Mouse (Mus musculus) adrenal gland, postnatal 36 days (tissue): ENCODE data around the gene Myh14. TPM values are rescaled to one million over a fixed set of nuclear protein-coding genes. Genes with fewer than 3 reads are reported as not detected.

Experiments
- DNase-seq, 2 experiments: peaks; one replicate each; pipeline ENCODE4 v3.0.0; 2021; ENCODE audit warnings: mixed read lengths in 1 of 2
- total RNA-seq, 2 experiments: library from RNA; stranded (reverse); gene quantifications; 2 replicates each; pipeline ENCODE4 v1.2.3; 2021

Myh14 gene
- total RNA-seq, 2 experiments from 2014 or later = 3.0 to 4.9 TPM

DNA sequence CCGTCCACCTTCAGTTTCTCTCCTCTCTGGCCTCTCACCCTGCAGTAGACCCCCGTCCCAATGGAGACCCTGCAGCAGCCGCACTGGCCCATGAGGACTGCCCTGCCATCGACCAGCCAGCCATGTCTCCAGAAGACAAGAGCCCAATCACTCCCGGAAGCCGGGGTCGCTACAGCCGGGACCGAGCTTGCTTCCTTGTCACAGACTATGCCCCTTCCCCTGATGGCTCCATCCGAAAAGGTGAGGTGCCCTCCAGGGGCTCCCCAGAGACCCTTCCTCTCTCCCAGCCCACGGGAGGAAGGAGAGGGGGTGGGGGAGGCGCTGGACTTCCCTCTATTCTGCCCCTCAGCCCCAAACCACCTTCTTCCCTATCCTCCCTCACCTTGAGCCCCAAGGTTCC lies 72.3 kb downstream of the Myh14 start:
- DNase-seq = no peak

DNA sequence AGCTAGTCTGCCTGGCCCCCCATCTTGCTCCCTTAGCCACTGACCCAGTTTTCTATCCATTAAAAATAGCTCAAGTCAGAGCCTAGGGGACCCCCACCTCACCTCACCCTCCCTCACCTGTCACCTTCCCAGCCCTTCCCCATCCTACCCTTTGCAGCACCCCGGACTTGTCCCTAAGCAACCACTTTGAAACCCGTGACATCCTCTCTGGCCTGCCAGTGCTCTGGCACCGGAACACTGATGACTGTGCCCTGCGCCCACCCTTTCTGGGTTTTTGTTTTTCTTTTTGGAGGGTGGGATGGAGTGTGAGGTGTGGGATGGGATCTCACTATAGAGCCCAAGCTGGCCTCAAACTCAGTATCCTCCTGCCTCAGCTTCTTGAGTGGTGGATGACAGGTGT lies 73.0 kb downstream of the Myh14 start:
- no peak for DNase-seq

DNA sequence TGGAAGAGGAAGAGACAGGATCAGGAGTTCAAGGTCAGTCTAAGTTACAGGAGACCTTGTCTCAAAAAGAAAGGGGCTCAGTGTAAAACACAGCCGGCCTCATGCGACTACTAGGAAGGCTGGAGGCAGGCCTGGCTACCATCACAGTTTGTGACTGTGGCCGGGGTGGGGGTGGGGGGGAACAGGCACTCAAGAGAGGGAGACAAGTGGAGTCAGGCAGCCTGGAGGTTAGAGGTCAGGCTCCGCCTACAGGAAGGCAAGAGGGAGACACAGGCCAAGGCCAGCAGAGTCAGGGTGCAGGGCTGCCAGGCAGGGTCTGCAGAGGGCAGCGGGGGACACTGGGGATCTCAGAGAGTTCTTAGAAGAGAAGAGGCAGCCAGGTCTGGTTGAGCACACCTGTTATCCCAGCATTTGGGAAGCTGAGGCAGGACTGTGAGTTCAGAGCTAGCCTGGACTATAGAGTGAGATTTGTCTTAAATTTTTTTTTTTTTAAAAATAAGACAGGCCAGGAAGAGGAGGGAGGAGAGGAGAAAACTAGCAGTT lies 73.6 kb downstream of the Myh14 start:
- no peak for DNase-seq

DNA sequence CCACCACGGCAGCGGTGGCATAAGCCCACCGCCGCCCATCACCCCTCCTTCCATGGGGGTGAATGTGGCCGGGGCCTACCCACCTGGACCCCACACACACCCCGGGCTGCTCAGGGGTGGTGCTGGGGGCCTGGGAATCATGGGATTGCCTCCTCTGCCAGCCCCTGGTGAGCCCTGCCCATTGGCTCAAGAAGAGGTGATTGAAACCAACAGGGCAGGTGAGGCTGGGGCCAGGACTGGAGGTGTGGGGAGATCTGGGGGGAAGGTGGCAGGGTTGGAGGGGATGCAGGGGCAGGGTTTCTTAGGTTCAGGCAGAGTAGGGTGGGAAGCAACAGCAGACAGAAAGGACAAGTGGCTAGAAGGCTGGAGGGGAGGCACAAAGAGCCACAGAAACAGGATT lies 74.6 kb downstream of the Myh14 start:
- DNase-seq = no peak

DNA sequence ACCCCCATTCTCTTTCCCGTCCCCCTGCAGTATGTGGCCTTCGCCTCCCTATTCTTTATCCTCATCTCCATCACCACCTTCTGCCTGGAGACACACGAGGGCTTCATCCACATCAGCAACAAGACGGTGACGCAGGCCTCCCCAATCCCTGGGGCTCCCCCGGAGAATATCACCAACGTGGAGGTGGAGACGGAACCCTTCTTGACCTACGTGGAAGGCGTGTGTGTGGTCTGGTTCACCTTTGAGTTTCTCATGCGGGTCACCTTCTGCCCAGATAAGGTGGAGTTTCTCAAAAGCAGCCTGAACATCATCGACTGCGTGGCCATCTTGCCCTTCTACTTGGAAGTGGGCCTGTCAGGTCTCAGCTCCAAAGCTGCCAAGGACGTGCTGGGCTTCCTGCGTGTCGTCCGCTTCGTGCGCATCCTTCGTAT lies 75.5 kb downstream of the Myh14 start:
- no peak for DNase-seq

DNA sequence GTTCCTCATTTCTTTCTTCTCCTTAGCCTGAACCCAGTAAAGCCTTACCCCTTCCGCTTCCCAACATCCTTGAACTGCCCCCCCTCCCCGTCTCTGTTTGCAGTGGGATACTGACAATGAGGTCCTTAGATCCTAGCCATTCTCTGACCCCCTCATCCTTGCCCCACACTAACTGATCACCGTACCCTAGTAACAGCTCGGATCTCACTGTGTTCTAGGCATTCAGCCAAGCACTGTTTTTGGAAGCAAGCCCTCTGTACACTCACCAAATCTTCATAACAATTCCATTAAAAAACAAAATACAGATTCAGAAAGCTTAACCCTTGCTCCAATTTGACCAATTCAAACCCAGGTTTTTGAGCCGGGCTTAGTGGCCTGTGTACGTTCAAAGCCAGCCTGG lies 76.4 kb downstream of the Myh14 start:
- peak in 1 of 2 experiments; percentile 26 for DNase-seq

DNA sequence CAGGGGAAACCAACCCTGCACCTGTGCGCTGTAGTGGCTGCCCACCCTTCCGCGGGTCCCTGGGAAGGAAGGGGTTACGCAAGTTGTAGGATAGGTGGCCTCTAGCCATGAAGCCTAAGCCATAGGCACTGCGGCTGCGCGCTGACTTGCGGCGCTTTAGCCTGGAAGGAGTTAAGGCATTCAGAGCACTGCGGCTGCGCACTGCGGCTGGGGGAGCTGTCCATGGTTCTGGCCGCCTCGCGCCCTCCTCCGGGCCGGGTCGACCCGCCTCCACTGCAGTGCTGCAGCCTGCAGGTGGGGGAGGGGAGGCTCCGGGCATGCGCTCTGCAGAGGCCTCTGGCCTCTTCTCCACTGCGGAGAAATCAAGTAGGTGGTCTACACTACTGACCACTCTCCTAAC lies 76.9 kb downstream of the Myh14 start:
- DNase-seq = peak; percentile 86 to 90

DNA sequence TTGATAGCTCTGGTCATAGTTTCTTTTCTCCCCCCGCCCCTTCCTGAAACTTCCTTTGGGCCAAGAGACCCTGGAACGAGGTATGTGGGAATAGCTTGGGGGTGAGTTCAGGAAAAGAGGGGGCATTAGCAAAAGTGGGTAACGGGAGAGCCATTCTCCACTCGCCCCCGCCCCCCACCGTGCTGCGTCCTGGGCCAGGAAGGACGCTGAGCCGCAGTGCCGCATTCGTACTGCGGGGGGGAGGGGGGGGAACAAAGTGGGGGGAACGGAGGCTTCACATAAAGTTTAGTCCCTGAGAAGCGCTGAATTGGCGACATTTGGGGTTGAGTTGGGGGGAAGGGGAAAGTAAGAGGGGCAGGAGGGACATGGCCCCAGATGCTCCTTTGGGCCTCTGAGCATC lies 77.6 kb downstream of the Myh14 start:
- DNase-seq = no peak

DNA sequence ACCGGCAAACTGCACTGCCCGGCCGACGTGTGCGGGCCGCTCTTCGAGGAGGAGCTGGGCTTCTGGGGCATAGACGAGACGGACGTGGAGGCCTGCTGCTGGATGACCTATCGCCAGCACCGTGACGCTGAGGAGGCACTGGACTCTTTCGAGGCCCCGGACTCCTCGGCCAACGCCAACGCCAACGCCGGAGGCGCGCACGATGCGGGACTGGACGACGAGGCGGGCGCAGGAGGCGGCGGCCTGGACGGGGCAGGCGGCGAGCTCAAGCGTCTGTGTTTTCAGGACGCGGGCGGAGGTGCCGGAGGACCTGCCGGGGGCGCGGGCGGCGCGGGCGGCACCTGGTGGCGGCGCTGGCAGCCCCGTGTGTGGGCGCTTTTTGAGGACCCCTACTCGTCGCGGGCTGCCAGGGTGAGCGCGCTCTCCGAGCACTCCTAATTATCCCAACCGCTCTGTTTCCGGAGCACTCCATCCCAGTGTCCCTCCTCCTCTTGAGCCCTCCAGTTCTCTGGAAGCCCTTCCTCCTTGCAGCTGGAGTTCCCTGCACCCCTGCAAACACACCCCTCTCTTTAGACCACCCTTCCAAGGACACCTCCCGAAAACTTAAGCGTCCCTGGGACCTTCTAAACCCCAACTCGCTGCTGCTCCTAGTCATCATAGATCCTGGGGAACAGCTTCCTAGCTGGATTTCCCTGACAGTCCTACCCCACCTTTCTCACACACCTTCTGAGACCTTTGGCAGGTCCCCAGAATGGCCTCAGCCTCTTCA lies 79.1 kb downstream of the Myh14 start:
- peak; percentile 10 to 29 for DNase-seq

DNA sequence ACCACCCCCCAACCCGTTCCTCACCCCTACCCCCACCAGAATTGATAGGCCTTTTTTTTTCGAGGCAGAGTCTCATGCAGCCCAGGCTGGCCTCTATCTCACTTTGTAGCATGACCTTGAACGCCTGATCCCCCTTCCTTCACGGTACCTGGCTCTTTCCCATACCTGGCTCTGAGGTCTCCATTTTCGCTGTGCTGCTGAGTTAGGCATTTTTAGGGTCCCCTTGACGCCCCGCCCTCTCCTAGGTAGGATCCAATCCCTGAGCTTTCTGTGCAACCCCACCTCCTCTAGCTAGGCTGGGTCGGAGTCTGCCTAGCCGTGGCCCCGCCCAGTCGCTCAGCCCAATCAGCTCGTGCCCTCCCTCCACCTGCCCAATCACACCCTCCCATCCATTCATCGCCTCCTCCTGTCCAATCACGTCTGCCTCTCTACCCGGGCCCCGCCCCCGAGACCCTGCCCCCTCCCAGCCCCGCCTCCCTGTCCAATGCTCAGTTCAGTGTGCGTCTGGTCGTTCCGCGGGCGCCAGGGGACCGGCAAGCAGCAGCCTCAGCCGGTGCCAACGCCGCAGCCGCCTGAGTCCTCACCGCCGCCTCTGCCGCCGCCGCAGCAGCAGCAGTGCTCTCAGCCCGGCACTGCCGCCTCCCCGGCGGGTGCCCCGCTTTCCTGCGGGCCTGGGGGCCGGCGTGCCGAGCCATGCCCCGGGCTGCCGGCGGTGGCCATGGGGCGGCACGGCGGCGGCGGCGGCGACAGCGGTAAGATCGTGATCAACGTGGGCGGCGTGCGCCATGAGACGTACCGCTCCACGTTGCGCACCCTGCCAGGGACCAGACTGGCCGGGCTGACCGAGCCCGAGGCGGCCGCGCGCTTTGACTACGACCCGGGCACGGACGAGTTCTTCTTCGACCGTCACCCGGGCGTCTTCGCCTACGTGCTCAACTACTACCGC lies 80.0 kb downstream of the Myh14 start, which contains the start of gene Kcnc3:
Gene Kcnc3 (plus strand): TSS at position 263 of the 946 bp plus-strand sequence.
- DNase-seq = peak; percentile 89 to 93

DNA sequence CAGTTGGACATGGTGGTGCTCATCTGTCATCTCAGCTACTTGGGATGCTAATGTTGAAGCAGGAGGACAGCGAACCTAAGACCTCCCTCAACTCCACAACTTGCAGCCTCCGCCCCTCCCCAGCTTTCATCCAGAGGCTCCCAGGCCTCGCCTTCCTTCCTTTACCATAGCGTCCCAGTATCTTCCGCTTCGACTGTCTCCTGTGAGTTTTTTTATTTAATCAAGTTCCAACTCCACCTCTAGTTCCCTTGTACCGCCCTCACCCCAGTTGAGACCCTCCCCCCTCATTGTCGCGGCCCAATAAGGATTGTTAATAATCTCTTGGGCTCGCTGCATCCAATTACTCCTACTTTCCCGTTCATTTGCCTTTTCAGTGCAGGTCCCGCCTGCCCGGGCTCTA lies 80.7 kb downstream of the Myh14 start:
- DNase-seq = no peak

DNA sequence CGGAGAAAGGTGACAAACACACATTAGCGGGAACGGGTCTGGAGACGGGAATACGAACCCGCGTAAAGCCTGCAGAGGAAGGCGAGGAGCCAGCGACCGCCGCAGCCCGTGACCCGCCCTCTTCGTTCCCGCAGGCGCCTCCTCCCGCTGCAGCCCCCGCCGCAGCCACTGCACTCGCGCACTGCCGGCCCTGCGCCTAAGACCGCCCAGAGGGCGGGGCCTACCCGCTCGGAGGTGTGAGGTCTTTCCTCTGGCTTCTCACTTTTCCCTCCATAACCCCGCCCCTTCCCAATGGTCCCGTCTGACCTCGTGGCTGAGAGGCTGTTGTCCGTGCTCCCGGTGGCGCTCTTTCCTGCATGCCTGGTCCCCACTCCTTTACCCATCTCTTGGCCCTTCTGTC lies 81.5 kb downstream of the Myh14 start:
- peak; percentile 77 to 79 for DNase-seq

DNA sequence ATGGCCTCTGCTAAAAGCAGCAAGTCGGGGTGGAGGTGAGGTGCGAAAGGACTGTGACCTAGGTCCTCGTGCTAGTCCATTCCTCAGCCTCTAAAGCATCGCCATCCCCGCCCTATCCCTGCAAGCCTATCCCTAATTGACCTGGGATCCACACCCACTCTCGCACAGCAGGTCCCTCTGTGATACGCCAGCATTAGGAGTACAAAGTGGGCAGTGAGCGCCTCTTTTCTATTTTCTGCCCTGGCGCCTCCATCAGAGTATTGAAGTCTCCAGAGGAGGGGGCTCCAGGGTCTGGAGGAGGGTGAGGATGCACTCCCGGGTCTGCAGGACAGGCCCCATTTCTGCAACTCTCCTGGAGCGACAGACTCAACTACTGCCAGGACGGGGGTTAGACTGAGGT lies 82.3 kb downstream of the Myh14 start:
- no peak for DNase-seq

DNA sequence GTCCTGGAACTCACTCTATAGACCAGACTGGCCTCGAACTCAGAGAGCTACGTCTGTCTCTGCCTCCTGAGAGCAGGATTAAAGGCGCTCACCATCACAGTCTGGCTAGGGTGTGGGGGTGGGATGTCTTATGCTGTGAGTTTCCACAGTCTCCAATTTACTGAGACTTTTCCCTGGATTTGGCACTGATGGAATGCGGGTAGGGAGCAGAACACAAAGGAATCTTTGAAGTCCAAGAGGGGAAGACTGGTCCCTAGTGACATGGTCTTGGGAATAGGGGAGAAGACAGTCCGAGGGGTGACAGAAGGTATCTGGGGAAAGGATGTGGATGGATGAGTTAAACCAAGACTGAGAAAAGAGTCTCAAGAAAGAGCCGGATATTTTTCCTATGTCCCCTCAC lies 83.0 kb downstream of the Myh14 start:
- DNase-seq = no peak

DNA sequence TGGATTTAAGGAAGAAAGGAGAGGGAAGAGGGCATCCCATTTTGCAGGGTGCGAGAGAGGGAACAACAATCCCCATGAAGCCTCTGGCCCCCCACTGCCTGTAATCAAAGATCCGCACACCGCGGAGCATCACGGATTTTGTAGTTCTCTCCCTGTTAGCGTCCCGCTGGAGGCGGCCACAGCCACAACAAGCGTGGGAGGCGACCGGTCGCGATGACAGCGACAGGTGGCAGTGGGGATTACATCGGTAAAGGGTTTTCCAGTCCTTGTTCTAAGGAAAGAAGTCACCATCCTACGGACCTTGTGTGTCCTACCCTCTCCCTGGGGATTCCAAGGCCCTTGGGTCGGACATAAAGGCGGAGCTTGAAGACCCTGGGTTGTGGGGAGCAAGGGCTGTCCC lies 83.7 kb downstream of the Myh14 start:
- peak; percentile 61 to 65 for DNase-seq

DNA sequence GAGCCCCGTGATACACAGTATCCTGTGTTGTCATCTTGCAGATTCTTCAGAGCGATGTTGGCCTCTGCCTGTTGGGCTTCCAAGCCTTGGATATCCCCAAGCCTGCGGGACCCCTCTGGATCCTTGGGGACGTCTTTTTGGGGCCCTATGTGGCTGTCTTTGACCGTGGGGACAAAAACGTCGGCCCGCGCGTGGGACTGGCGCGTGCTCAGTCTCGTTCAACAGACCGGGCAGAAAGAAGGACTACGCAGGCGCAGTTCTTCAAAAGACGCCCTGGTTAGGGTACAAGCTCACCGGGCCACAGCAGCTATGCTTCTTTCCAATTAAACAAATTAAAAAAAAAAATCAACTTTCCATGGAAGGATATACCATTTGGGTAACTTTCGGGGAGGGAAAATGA lies 84.1 kb downstream of the Myh14 start:
- DNase-seq = peak in 1 of 2 experiments; percentile 21

DNA sequence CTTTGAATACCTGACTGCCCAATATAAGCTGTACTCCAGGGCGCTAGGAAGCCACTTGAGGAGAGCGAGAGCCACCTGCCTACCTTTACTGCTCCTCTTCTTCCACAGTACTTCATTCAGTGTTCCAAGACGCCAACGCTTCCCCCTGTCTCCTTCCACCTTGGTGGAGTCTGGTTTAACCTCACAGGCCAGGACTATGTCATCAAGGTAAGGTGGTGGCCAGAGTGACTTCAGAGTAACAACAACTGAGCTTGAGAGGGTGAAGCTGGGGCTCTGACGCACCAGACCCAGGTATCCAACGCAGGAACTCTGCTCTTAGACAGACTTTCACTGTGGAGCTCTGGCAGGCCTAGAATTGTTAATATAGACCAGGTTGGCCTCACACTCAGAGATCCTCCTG lies 85.0 kb downstream of the Myh14 start:
- no peak for DNase-seq

DNA sequence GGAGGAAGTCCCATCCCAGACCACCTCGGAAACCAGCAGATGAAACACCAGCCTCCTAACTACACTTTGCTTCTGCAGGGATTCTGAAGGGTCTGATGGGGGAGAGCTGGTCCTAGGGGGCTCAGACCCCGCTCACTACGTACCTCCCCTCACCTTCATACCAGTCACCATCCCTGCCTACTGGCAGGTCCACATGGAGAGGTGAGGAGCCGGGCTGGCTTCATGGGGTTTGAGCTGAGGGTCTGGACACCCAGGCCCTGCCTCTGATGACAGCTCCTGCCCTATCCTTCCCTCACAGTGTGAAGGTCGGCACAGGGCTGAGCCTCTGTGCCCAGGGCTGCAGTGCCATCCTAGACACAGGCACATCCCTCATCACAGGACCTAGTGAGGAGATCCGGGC lies 85.7 kb downstream of the Myh14 start:
- DNase-seq = no peak

DNA sequence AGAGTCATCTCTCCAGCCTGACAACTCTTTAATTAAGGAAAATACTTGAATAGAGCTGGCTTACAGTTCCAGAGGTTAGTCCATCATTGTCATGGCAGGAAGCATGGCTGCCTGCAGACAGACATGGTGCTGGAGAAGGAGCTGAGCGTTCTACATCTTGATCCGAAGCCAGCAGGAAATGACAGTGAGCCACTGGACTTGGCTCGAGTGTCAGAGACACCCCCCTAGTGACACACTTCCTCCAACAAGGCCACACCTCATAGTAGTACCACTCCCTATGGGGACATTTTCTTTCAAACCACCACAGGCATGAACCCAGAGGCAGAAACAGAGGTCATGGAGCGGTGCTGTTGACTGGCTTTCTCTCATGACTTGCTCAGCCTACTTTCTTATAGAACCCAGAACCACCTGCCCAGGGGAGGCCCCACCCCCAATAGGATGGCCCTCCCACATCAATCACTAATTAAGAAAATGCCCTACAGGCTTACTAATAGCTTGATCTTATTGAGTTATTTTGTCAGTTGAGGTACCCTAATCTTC lies 86.3 kb downstream of the Myh14 start:
- no peak for DNase-seq

DNA sequence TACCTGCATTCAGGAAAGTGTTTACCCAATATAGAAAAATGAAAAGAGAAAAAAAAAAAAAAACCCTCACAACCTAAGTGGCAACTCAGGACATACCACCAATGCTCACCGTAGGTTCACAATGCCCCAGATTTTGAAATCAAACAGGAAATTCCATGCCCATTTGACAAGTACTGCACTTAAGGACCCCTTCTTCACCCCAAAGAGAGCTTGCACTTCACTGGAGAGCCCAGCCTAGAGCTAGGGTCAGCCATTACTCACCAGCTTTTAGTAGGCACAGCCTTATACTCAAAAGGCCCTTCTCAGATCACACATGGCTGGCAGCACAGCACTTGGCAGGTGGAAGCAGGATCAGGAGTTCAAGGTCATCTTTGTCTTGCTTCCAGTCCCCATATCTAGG lies 87.5 kb downstream of the Myh14 start:
- no peak for DNase-seq

DNA sequence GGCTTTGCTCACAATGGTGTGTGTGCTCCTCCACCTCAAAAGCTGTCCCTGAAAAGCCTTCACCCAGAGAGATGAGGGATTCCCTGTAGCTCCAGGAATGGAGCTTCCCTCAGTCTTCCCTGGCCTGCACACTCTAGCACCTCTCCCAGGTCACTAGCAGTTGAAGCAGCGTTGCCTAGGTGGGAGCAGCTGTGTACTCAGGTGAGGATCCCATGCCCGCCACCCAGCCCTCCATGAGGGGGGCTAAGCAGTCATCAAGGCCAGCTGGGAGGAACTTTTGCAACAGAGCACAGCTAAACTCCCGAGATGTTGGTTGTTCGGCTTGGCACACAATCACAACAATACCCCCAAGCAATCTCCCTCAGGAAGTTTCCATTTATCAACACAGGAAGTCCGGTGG lies 87.9 kb downstream of the Myh14 start:
- DNase-seq = no peak

DNA sequence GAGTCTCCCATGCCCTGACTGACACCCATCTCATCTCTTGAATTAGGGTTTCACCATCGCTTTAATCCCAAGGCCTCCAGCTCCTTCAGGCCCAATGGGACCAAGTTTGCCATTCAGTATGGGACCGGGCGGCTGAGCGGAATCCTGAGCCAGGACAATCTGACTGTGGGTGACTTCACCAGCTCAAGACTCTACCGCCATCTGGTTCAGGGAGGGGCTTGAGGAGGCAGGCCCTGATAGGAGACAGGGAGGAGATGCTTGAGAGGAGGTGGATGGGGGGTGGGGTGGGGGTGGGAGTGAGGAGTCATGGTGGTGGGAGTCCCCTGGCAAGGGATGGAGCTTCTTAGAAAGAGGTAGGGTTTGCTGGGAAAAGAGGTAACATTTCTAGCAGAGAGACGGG lies 89.0 kb downstream of the Myh14 start:
- no peak for DNase-seq
